Mouse (Mus musculus): ENCODE results near the gene Tuba4a. TPM values are rescaled to one million over a fixed set of nuclear protein-coding genes. Genes with fewer than 3 reads are reported as not detected.

Gene Tuba4a
- polyA plus RNA-seq (2014; fragmentation: Nextera tagmentation; extraction: Ambion mirVana), result 10.7 and 12.4 TPM in 2 replicates

DNA sequence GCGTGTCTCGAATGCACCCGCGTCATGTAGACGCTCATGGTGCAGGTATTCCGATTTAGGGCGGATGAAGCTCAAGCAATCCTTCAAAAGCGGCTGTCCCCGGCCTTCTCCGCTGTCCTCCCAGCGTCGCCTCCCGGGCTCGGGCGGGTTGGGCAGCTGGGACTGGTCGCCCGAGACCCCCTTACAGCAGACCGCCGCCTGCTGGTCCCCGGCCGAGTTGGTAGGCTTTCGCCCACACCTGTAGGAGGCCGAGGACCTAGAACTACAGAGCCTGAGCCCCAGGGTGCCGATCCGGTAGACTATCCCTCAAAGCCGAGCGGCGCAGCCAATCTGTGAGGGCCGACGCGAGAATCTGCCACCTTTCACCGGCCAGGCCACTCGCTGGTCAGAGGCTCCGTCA lies at the start of gene Tuba4a:
Tuba4a (minus strand) TSS at position 335 of the 400 bp plus-strand sequence.
- Histone ChIP-seq H3K4me1 (replicated peaks; ENCODE audit: control insufficient read depth, insufficient read depth, low read length) (peaks cover 5% of the 10 kb centered on the region), H3K4me3 (ENCODE audit: low read depth, low read length) (peak within 1 kb of the TSS; percentile 46), H3K9me3 (ENCODE audit: control insufficient read depth, low read length) (no peaks in the 10 kb centered on the region), H3K36me3 (ENCODE audit: control insufficient read depth, insufficient read depth, low read length) (0 out of 2 replicates have a peak, but pooled peaks cover 2% of the 10 kb centered on the region), H3K27ac (ENCODE audit: low read depth, low read length) (no peak within 1 kb of the TSS), H3K9ac (ENCODE audit: low read depth, low read length) (peak within 1 kb of the TSS; percentile 42; the same call in 1 of the 2 replicates), H3K27me3 (ENCODE audit: control insufficient read depth, insufficient read depth, low read length) (peaks cover 46% of the 10 kb centered on the region), H3K4me2 (replicated peaks; ENCODE audit: low read depth, low read length) (peak within 1 kb of the TSS; percentile 92)
- 0% methylated on average over 34 of the region's 34 CpGs for WGBS
- ATAC-seq (ENCODE audit: low FRiP score), result peak; percentile 61
- peak; percentile 61 for DNase-seq (ENCODE audit: low spot score)

- Histone ChIP-seq H3K9ac (ENCODE audit: low read depth, low read length) (peak within 1 kb of the TSS; percentile 46; the same call in 1 of the 2 replicates), H3K36me3 (ENCODE audit: control insufficient read depth, insufficient read depth, low read length) (no peaks in the 10 kb centered on the region), H3K9me3 (ENCODE audit: control insufficient read depth, low read length) (no peaks in the 10 kb centered on the region), H3K4me1 (replicated peaks; ENCODE audit: control insufficient read depth, insufficient read depth, low read length) (no peaks in the 10 kb centered on the region), H3K27me3 (ENCODE audit: control insufficient read depth, insufficient read depth, low read length) (peaks cover 27% of the 10 kb centered on the region), H3K4me2 (replicated peaks; ENCODE audit: low read depth, low read length) (peak within 1 kb of the TSS; percentile 60), H3K4me3 (ENCODE audit: low read depth, low read length) (peak within 1 kb of the TSS; percentile 36), H3K27ac (ENCODE audit: low read depth, low read length) (no peak within 1 kb of the TSS)
- ATAC-seq (ENCODE audit: low FRiP score) (peak; percentile 65), DNase-seq (ENCODE audit: low spot score) (peak; percentile 52)
- WGBS, result 18% methylated on average over 22 of the region's 32 CpGs
These were observed 44.6 kb upstream of the Tuba4a start, which contains the start of gene Ptprn for GRCm38 (mm10) chr1:75264091-75264880. TSS of gene Ptprn (minus strand) at chr1:75264502.

DNA sequence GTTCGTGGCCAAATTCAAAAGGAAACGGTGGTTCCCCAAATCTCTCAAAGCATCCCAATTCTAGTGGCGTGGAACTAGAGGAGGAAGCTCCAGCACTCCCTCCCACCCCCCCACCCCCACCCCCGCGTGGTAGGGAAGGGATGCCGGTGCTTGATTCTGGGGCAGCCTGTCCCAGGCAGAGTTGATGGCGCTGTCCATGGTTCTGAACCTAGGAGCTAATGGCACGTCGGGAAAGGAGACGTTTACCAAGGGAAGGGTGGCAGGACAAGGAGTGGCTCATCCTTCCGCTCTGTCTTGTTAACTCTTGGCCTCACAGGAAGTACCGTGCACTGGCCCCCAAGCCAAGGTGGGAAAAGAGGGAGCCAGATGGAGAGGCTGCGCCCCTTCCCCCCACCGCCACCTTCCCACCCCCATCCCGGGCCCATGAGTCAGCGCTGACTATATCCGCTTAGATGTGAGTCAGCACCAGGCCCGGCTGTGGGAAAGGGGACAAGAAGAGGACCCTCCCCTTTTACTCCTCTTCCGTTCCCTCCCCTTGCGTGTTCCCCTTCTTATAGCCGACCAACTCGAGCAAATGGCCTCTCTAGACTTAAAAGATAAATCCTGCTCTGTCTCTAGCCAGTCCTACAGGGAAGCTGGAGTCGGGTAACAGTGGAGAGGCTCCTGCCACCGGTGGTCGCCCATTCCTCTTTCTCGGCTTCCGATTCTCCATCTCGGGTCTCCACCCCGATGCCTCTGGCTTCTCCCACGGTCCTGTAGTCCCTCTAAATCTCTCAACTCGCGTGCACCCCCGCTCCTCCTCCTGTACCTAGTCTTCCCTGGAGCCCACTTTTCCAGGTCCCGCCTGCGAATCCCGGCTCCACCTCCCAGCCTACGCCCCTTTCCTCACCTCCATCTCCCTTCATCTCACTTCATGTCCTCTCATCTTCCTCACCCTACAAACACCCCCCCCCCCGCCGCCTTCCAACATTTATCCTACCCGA lies 43.6 kb upstream of the Tuba4a start:
- no peak overlapping the region for H3K27ac ChIP-seq (ENCODE audit: low read depth, low read length)
- H3K4me1 ChIP-seq (replicated peaks; ENCODE audit: control insufficient read depth, insufficient read depth, low read length), result no peaks in the 10 kb centered on the region
- ATAC-seq (ENCODE audit: low FRiP score), result peak; percentile 70
- peak overlapping the region; percentile 46; the same call in 1 of the 2 replicates for H3K9ac ChIP-seq (ENCODE audit: low read depth, low read length)
- H3K4me3 ChIP-seq (ENCODE audit: low read depth, low read length), result peak overlapping the region; percentile 36
- no peaks in the 10 kb centered on the region for H3K9me3 ChIP-seq (ENCODE audit: control insufficient read depth, low read length)
- H3K4me2 ChIP-seq (replicated peaks; ENCODE audit: low read depth, low read length), result peak overlapping the region; percentile 60
- H3K27me3 ChIP-seq (ENCODE audit: control insufficient read depth, insufficient read depth, low read length), result peaks cover 27% of the 10 kb centered on the region
- WGBS, result 2% methylated on average over 39 of the region's 40 CpGs
- peak; percentile 79 for DNase-seq (ENCODE audit: low spot score)
- no peaks in the 10 kb centered on the region for H3K36me3 ChIP-seq (ENCODE audit: control insufficient read depth, insufficient read depth, low read length)

DNA sequence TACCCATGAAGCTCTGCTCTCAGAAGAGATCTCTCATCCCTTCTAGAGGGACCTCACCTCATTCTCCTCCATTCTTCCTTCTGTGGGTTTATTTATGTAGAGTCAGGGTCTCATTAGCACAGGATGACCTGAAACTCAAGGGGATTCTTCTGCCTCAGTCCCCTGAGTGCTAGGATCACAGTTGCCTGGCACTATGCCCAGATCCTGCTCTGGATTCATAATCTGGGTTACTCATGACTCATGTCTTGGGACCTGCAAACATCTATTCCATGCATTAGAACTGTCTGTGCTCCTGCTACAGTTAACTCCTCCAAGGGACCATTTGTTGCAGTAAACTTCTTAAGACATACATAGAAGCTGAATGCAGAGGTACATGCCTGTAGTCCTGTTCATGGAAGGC lies 41.6 kb upstream of the Tuba4a start:
- Histone ChIP-seq H3K27ac (ENCODE audit: low read depth, low read length) (no peak overlapping the region), H3K36me3 (ENCODE audit: control insufficient read depth, insufficient read depth, low read length) (no peaks in the 10 kb centered on the region), H3K4me3 (ENCODE audit: low read depth, low read length) (no peak overlapping the region), H3K9me3 (ENCODE audit: control insufficient read depth, low read length) (no peaks in the 10 kb centered on the region), H3K27me3 (ENCODE audit: control insufficient read depth, insufficient read depth, low read length) (peaks cover 27% of the 10 kb centered on the region), H3K4me2 (replicated peaks; ENCODE audit: low read depth, low read length) (no peak overlapping the region), H3K9ac (ENCODE audit: low read depth, low read length) (no peak overlapping the region), H3K4me1 (replicated peaks; ENCODE audit: control insufficient read depth, insufficient read depth, low read length) (no peaks in the 10 kb centered on the region)
- ATAC-seq (ENCODE audit: low FRiP score) (no peak), DNase-seq (ENCODE audit: low spot score) (no peak)

GRCm38 (mm10) chr1:75255516-75256046 lies 35.9 kb upstream of the Tuba4a start:
- Histone ChIP-seq H3K27ac (ENCODE audit: low read depth, low read length) (no peak overlapping the region), H3K4me2 (replicated peaks; ENCODE audit: low read depth, low read length) (no peak overlapping the region), H3K36me3 (ENCODE audit: control insufficient read depth, insufficient read depth, low read length) (no peaks in the 10 kb centered on the region), H3K9ac (ENCODE audit: low read depth, low read length) (peak overlapping the region; percentile 27; the same call in 1 of the 2 replicates), H3K27me3 (ENCODE audit: control insufficient read depth, insufficient read depth, low read length) (peaks cover 4% of the 10 kb centered on the region; the same call in 1 of the 2 replicates), H3K4me1 (replicated peaks; ENCODE audit: control insufficient read depth, insufficient read depth, low read length) (0 out of 2 replicates have a peak, but pooled peaks cover 2% of the 10 kb centered on the region), H3K4me3 (ENCODE audit: low read depth, low read length) (no peak overlapping the region), H3K9me3 (ENCODE audit: control insufficient read depth, low read length) (no peaks in the 10 kb centered on the region)
- no peak for DNase-seq (ENCODE audit: low spot score)
- 74% methylated on average over 10 of the region's 10 CpGs for WGBS
- no peak for ATAC-seq (ENCODE audit: low FRiP score)

DNA sequence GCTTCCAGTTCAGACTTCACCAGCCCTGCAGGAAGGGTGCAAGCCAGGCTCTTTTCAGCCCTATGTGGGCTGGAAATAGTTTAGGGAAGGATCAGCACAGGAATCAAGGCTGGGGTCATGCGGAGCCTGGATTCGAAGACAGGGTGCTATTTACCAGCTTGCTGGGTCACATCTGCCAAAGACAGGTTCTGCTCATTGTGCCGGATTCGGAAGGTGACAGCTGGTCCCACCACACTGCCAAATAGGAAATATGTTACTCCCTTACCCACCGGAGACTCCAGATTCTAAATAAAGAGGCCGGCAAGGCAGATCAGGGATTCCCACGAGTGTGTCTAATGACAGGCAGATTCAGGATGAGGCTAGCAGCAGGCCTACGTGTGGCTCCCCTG lies 35.0 kb upstream of the Tuba4a start:
- H3K9ac ChIP-seq (ENCODE audit: low read depth, low read length), result no peak overlapping the region
- no peak for ATAC-seq (ENCODE audit: low FRiP score)

DNA sequence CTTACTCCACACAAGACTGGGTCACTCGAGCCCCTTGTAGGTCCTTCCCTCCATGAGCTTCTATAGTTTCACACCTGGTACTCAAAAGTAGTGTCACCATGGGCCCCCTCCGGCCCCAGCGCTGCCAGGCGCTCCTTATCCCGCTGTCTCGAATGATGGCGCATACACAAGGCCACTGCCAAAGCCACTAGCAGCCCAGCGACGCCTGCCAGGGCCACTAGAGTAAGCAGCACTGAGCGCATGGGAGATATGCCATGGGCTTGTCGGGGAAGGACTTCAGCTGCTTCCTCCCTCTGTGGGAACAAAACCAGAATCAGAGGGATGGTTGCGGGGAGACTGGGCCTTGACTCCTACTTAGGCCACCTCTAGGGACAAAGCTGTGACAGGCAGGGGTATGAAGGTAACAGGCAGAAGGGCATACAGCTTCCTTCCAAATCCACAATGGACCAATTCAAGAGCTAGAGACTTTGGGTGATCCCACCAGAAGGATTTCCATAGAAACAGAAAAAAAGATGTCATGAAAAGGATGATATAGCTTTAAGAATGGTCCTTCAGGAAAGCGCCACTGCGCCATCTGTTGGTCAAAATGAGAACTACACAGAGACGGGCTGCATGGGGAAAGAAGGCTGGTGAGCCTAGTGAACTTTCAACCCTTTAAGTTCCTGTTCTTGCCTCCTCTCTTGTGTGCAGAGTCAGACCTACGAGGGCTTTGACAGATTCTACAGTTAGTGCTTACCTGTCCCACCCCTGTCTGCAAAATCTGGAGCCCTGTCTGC lies 34.4 kb upstream of the Tuba4a start:
- WGBS, result 65% methylated on average over 16 of the region's 16 CpGs
- no peak overlapping the region for H3K4me3 ChIP-seq (ENCODE audit: low read depth, low read length)
- 0 out of 2 replicates have a peak, but pooled peaks cover 2% of the 10 kb centered on the region for H3K4me1 ChIP-seq (replicated peaks; ENCODE audit: control insufficient read depth, insufficient read depth, low read length)
- no peak overlapping the region for H3K9ac ChIP-seq (ENCODE audit: low read depth, low read length)
- ATAC-seq (ENCODE audit: low FRiP score) (no peak), DNase-seq (ENCODE audit: low spot score) (peak; percentile 91)
- H3K36me3 ChIP-seq (ENCODE audit: control insufficient read depth, insufficient read depth, low read length), result no peaks in the 10 kb centered on the region
- no peaks in the 10 kb centered on the region for H3K9me3 ChIP-seq (ENCODE audit: control insufficient read depth, low read length)
- H3K4me2 ChIP-seq (replicated peaks; ENCODE audit: low read depth, low read length), result no peak overlapping the region
- no peak overlapping the region; the same call in 1 of the 2 replicates for H3K27ac ChIP-seq (ENCODE audit: low read depth, low read length)
- H3K27me3 ChIP-seq (ENCODE audit: control insufficient read depth, insufficient read depth, low read length), result peaks cover 4% of the 10 kb centered on the region; the same call in 1 of the 2 replicates

More for the DNA sequence above, 35.0 kb upstream of the Tuba4a start:
- H3K27me3 ChIP-seq (ENCODE audit: control insufficient read depth, insufficient read depth, low read length), result peaks cover 4% of the 10 kb centered on the region; the same call in 1 of the 2 replicates
- WGBS, result 71% methylated on average over 8 of the region's 8 CpGs
- H3K4me2 ChIP-seq (replicated peaks; ENCODE audit: low read depth, low read length), result no peak overlapping the region
- H3K4me3 ChIP-seq (ENCODE audit: low read depth, low read length), result no peak overlapping the region
- H3K36me3 ChIP-seq (ENCODE audit: control insufficient read depth, insufficient read depth, low read length), result no peaks in the 10 kb centered on the region
- H3K9me3 ChIP-seq (ENCODE audit: control insufficient read depth, low read length), result no peaks in the 10 kb centered on the region
- no peak for DNase-seq (ENCODE audit: low spot score)
- no peak overlapping the region; the same call in 1 of the 2 replicates for H3K27ac ChIP-seq (ENCODE audit: low read depth, low read length)
- H3K4me1 ChIP-seq (replicated peaks; ENCODE audit: control insufficient read depth, insufficient read depth, low read length), result 0 out of 2 replicates have a peak, but pooled peaks cover 2% of the 10 kb centered on the region
